Mouse (Mus musculus) heart, postnatal 0 days (tissue): ENCODE measurements around the gene Gpr152.

Source experiments
- CTCF ChIP-seq: IDR thresholded peaks from 2 replicates; pipeline ENCODE4 v1.5.1; 2016; ENCODE audit warnings: antibody characterized with exemption, control low read depth, low read depth
- EP300 ChIP-seq: IDR thresholded peaks from 2 replicates; pipeline ENCODE4 v1.6.1; 2016; ENCODE audit warnings: antibody characterized with exemption, low read depth

GRCm38 (mm10) chr19:4151898-4152297 lies 12.3 kb downstream of the Gpr152 start:
- TF ChIP-seq CTCF: no peak
- TF ChIP-seq EP300: no peak
